Mouse (Mus musculus) forebrain, embryonic 11.5 days (tissue): ENCODE data around the gene Phldb2. TPM values are rescaled to one million over a fixed set of nuclear protein-coding genes. Genes with fewer than 3 reads are reported as not detected.
A peak's percentile ranks its signal among the peaks of the same experiment; 100 is the strongest.

ENCODE experiments used
- ATAC-seq: fragments of 200-750 bp; cut with Nextera tagmentation; replicated peaks from 2 replicates; pipeline ENCODE4 v1.8.0; 2017; ENCODE audit warnings: moderate TSS enrichment; ENCODE audit not compliant: low FRiP score
- DNase-seq: peaks from one replicate; pipeline ENCODE4 v3.0.0-alpha.2; 2017; ENCODE audit warnings: low spot score
- H3K27ac ChIP-seq: fragments of 300-500 bp; sonication (generic); 2 replicates; pipeline ENCODE4 v1.5.1; 2014; ENCODE audit warnings: low read depth, low read length
- H3K27me3 ChIP-seq: fragments of 300-500 bp; sonication (generic); 2 replicates; pipeline ENCODE4 v1.6.1; 2014; ENCODE audit warnings: mild to moderate bottlenecking, low read length, mixed read lengths; ENCODE audit not compliant: control insufficient read depth, insufficient read depth
- H3K36me3 ChIP-seq: fragments of 300-500 bp; sonication (generic); 2 replicates; pipeline ENCODE4 v1.6.1; 2014; ENCODE audit warnings: mild to moderate bottlenecking, low read length, moderate library complexity, mixed read lengths; ENCODE audit not compliant: control insufficient read depth, insufficient read depth
- H3K4me1 ChIP-seq: fragments of 300-500 bp; sonication (generic); replicated peaks from 2 replicates; pipeline ENCODE4 v1.6.1; 2014; ENCODE audit warnings: low read length, mixed read lengths; ENCODE audit not compliant: control insufficient read depth, insufficient read depth
- H3K4me2 ChIP-seq: fragments of 300-500 bp; sonication (generic); 2 replicates; pipeline ENCODE4 v1.6.1; 2014; ENCODE audit warnings: low read depth, mild to moderate bottlenecking, low read length, moderate library complexity, mixed read lengths; ENCODE audit not compliant: severe bottlenecking
- H3K4me3 ChIP-seq: fragments of 300-500 bp; sonication (generic); 2 replicates; pipeline ENCODE4 v1.5.1; 2014; ENCODE audit warnings: low read depth, low read length
- H3K9ac ChIP-seq: fragments of 300-500 bp; sonication (generic); 2 replicates; pipeline ENCODE4 v1.6.1; 2014; ENCODE audit warnings: low read length
- H3K9me3 ChIP-seq: fragments of 300-500 bp; sonication (generic); 2 replicates; pipeline ENCODE4 v1.6.1; 2016; ENCODE audit warnings: low read length, mixed read lengths; ENCODE audit not compliant: control insufficient read depth
- WGBS: fragments of 180-500 bp; shearing (Covaris S2); extraction: QIAGEN DNeasy Blood & Tissue Kit; methylation state at CpG from one replicate; pipeline ENCODE4 v1.1.7; 2014; 5-methylcytosine and 5-hydroxymethylcytosine counted together
- polyA plus RNA-seq: library from polyadenylated mRNA; unstranded; fragments of >200 nt; fragmentation: Nextera tagmentation; extraction: Ambion mirVana; gene quantifications from 2 replicates; pipeline ENCODE4 v1.2.1, GENCODE M21; 2014

Gene Phldb2
- polyA plus RNA-seq, 1 experiment from 2014 or later = 31.5 TPM

DNA sequence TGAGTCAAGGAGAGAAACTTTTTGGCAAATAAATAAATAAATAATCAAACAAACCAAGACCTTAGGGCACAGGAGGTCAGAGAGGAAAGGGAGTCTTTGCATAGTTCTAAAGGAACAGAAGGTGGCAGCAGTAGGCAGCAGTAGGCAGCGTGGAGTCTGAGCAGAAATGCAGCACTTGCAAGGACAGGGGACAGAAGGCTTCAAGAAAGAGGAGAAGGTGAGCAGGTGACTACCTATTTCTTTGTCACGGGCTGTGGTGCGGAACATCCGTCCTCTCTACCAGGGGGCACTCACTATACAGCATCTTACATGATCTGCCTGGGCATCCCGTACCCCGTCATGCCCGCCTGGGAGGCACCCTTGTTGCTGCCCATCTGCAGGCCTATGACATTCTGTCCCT is 242.1 kb downstream of the Phldb2 start:
- Histone ChIP-seq H3K4me1 (no peaks in the 10 kb centered on the region), H3K9ac (no peak overlapping the region), H3K4me2 (no peak overlapping the region), H3K36me3 (peaks cover 2% of the 10 kb centered on the region), H3K4me3 (no peak overlapping the region), H3K27me3 (no peaks in the 10 kb centered on the region), H3K27ac (no peak overlapping the region), H3K9me3 (no peaks in the 10 kb centered on the region)
- ATAC-seq (no peak), DNase-seq (peak; percentile 41)
- WGBS = 71% methylated on average over 7 of the region's 7 CpGs

- no peak overlapping the region for H3K9ac ChIP-seq
- no peak overlapping the region for H3K4me2 ChIP-seq
- no peaks in the 10 kb centered on the region for H3K9me3 ChIP-seq
- H3K36me3 ChIP-seq = no peaks in the 10 kb centered on the region
- no peak overlapping the region for H3K27ac ChIP-seq
- no peak for ATAC-seq
- no peaks in the 10 kb centered on the region for H3K27me3 ChIP-seq
- no peaks in the 10 kb centered on the region for H3K4me1 ChIP-seq
- no peak overlapping the region for H3K4me3 ChIP-seq
- 85% methylated on average over 5 of the region's 5 CpGs for WGBS
- DNase-seq = no peak
Measured at GRCm38 (mm10) chr16:45699301-45699700, 254.1 kb downstream of the Phldb2 start.

DNA sequence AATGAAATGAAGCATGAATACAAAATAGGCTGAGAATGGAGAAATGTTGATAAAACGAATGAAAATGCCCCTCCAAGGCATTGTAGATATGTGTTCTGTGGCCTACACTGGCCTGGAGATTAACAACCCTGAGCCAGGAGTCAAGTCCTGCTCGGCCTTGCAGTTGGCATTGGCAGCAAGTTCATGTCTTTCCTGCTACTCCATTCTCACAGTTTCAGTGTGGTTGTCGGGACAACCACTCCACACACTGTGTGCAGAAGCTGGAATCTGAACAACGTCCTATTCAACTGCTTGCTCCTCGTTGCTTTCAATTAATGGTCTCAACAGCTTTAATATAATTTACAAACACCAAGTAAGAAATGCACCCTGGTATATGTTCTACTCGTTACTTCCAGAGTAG is 255.4 kb downstream of the Phldb2 start:
- no peak overlapping the region for H3K9ac ChIP-seq
- H3K4me1 ChIP-seq = no peaks in the 10 kb centered on the region
- DNase-seq (no peak), ATAC-seq (no peak)
- H3K36me3 ChIP-seq = no peaks in the 10 kb centered on the region
- H3K9me3 ChIP-seq = no peaks in the 10 kb centered on the region
- no peak overlapping the region for H3K4me2 ChIP-seq
- no peaks in the 10 kb centered on the region for H3K27me3 ChIP-seq
- 67% methylated on average over 6 of the region's 6 CpGs for WGBS
- H3K27ac ChIP-seq = no peak overlapping the region
- no peak overlapping the region for H3K4me3 ChIP-seq

Other genes starting within 250 kb of the Phldb2 start
- gene Tagln3, start 229.0 kb downstream of the Phldb2 start, polyA plus RNA-seq = 212 and 237 TPM in 2 replicates
- gene Abhd10, start 210.6 kb downstream of the Phldb2 start, polyA plus RNA-seq = 36.2 and 39.0 TPM in 2 replicates
- gene Plcxd2, start 56.6 kb upstream of the Phldb2 start, polyA plus RNA-seq = 6.2 and 8.1 TPM in 2 replicates
- gene Cd96, start 166.7 kb upstream of the Phldb2 start, polyA plus RNA-seq = not detected in 2 replicates
- 3.7 and 4.7 TPM in 2 replicates for gene Gm4737, start 201.5 kb upstream of the Phldb2 start, polyA plus RNA-seq